Mouse (Mus musculus) lung, embryonic 16.5 days (tissue): ENCODE results near the gene Rptor. TPM values are rescaled to one million over a fixed set of nuclear protein-coding genes. Genes with fewer than 3 reads are reported as not detected.

Experiments used
- ATAC-seq: fragments of 200-750 bp; cut with Nextera tagmentation; 2 replicates; pipeline ENCODE4 v1.8.0; 2017; ENCODE audit warnings: low read depth, mild to moderate bottlenecking, moderate library complexity
- H3K27ac ChIP-seq: fragments of 300-500 bp; sonication (generic); 2 replicates; pipeline ENCODE4 v1.5.1; 2014; ENCODE audit warnings: mild to moderate bottlenecking, control low read depth, low read length
- H3K27me3 ChIP-seq: fragments of 300-500 bp; sonication (generic); 2 replicates; pipeline ENCODE4 v1.6.1; 2014; ENCODE audit warnings: low read depth, low read length, mixed read lengths; ENCODE audit not compliant: control insufficient read depth, insufficient read depth
- H3K36me3 ChIP-seq: fragments of 300-500 bp; sonication (generic); 2 replicates; pipeline ENCODE4 v1.6.1; 2014; ENCODE audit warnings: low read length; ENCODE audit not compliant: control insufficient read depth, insufficient read depth
- H3K4me1 ChIP-seq: fragments of 300-500 bp; sonication (generic); replicated peaks from 2 replicates; pipeline ENCODE4 v1.6.1; 2014; ENCODE audit warnings: low read length, mixed read lengths; ENCODE audit not compliant: control insufficient read depth, insufficient read depth
- H3K4me2 ChIP-seq: fragments of 300-500 bp; sonication (generic); 2 replicates; pipeline ENCODE4 v1.6.1; 2014; ENCODE audit warnings: low read depth, low read length, control low read depth
- H3K4me3 ChIP-seq: fragments of 300-500 bp; sonication (generic); 2 replicates; pipeline ENCODE4 v1.5.1; 2014; ENCODE audit warnings: mild to moderate bottlenecking, low read length, control low read depth
- H3K9ac ChIP-seq: fragments of 300-500 bp; sonication (generic); 2 replicates; pipeline ENCODE4 v1.6.1; 2014; ENCODE audit warnings: low read length, control low read depth
- H3K9me3 ChIP-seq: fragments of 300-500 bp; sonication (generic); 2 replicates; pipeline ENCODE4 v1.6.1; 2016; ENCODE audit warnings: low read length; ENCODE audit not compliant: control insufficient read depth
- WGBS: fragments of 180-500 bp; shearing (Covaris S2); extraction: QIAGEN DNeasy Blood & Tissue Kit; methylation state at CpG from one replicate; pipeline ENCODE4 v1.1.7; 2014; 5-methylcytosine and 5-hydroxymethylcytosine counted together
- polyA plus RNA-seq: library from polyadenylated mRNA; unstranded; fragments of >200 nt; fragmentation: Nextera tagmentation; extraction: Ambion mirVana; gene quantifications from 2 replicates; pipeline ENCODE4 v1.2.1, GENCODE M21; 2015

The Rptor gene
- polyA plus RNA-seq, 1 experiment from 2014 or later, result 7.1 TPM

- Histone ChIP-seq H3K9ac (no peak overlapping the region), H3K9me3 (no peaks in the 10 kb centered on the region), H3K4me3 (no peak overlapping the region), H3K4me1 (no peaks in the 10 kb centered on the region), H3K27ac (no peak overlapping the region), H3K36me3 (no peaks in the 10 kb centered on the region), H3K27me3 (no peaks in the 10 kb centered on the region), H3K4me2 (no peak overlapping the region)
- 54% methylated on average over 5 of the region's 5 CpGs for WGBS
- ATAC-seq, result no peak
Observed at GRCm38 (mm10) chr11:119731382-119731781, 128.7 kb downstream of the Rptor start.

GRCm38 (mm10) chr11:119732362-119732761, 129.7 kb downstream of the Rptor start:
- H3K36me3 ChIP-seq, result no peaks in the 10 kb centered on the region
- no peak overlapping the region for H3K27ac ChIP-seq
- no peaks in the 10 kb centered on the region for H3K9me3 ChIP-seq
- no peak overlapping the region for H3K4me2 ChIP-seq
- no peaks in the 10 kb centered on the region for H3K4me1 ChIP-seq
- 68% methylated on average over 1 of the region's 1 CpGs for WGBS
- no peaks in the 10 kb centered on the region for H3K27me3 ChIP-seq
- ATAC-seq, result no peak
- no peak overlapping the region for H3K9ac ChIP-seq
- H3K4me3 ChIP-seq, result no peak overlapping the region

DNA sequence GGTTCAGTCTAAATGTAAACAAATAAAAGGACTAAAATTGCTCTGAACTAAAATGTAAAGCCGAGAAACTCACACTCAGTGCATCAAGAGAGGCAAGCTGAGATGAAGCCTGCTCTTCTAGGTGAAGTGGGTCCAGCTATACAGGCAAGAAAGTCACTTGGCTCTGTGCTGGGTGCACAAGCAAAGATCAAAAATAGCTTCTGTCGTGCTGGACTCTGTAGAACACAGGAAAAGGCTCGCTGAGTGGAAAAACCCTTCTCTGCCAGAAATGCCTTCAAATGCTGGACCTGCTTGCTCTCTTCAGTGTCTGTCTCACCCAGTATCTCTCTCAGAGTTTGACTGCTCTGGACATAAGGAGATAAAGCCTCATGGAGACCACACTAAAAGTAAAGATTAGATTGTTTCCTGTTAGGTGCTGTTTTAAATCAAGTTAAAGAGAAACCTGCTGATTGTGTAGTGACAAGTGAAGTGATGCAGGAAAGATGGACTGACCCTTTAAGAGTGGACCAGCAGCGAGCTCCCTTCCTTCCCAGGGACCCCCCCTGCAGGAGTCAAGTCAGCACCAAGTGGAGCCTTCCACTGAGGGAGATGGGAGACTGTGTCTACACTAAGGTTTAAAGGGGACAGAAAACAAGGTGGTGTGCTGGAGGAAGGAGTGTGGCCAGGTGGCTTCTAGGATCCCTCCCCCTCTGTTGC, 130.4 kb downstream of the Rptor start:
- H3K9ac ChIP-seq, result no peak overlapping the region
- ATAC-seq, result no peak
- WGBS, result 17% methylated on average over 4 of the region's 4 CpGs

GRCm38 (mm10) chr11:119733657-119733990, 130.9 kb downstream of the Rptor start:
- Histone ChIP-seq H3K27me3 (no peaks in the 10 kb centered on the region), H3K4me2 (no peak overlapping the region), H3K36me3 (no peaks in the 10 kb centered on the region), H3K9me3 (no peaks in the 10 kb centered on the region), H3K4me3 (no peak overlapping the region), H3K9ac (no peak overlapping the region), H3K4me1 (no peaks in the 10 kb centered on the region), H3K27ac (no peak overlapping the region)
- WGBS, result 85% methylated on average over 7 of the region's 7 CpGs
- ATAC-seq, result no peak

More for the DNA sequence above, 130.4 kb downstream of the Rptor start:
- Histone ChIP-seq H3K4me3 (no peak overlapping the region), H3K27ac (no peak overlapping the region), H3K4me2 (no peak overlapping the region), H3K27me3 (no peaks in the 10 kb centered on the region), H3K4me1 (no peaks in the 10 kb centered on the region), H3K36me3 (no peaks in the 10 kb centered on the region), H3K9me3 (no peaks in the 10 kb centered on the region)

DNA sequence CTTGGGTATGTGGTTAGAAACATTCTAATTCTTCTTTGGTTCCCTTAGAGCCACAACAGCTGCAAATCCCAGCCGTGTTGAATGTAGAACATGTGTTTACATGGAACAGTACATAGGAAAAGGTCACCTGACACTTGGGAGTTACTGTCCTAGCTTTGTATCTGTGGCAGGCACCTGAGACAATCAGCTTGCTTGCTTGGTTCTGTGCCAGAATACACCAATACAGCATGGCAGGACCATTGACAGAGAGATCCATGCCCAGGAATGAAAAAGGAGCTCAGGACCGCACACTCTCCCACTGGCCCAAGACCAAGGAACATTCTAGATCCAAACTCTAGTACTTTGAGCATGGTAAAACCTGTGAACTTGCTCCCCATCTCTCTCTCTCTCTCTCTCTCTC, 132.4 kb downstream of the Rptor start:
- no peak overlapping the region for H3K4me3 ChIP-seq
- H3K9me3 ChIP-seq, result no peaks in the 10 kb centered on the region
- no peak overlapping the region for H3K4me2 ChIP-seq
- ATAC-seq, result no peak
- 83% methylated on average over 2 of the region's 2 CpGs for WGBS
- no peaks in the 10 kb centered on the region for H3K36me3 ChIP-seq
- H3K9ac ChIP-seq, result no peak overlapping the region
- H3K4me1 ChIP-seq, result no peaks in the 10 kb centered on the region
- no peaks in the 10 kb centered on the region for H3K27me3 ChIP-seq
- no peak overlapping the region for H3K27ac ChIP-seq

DNA sequence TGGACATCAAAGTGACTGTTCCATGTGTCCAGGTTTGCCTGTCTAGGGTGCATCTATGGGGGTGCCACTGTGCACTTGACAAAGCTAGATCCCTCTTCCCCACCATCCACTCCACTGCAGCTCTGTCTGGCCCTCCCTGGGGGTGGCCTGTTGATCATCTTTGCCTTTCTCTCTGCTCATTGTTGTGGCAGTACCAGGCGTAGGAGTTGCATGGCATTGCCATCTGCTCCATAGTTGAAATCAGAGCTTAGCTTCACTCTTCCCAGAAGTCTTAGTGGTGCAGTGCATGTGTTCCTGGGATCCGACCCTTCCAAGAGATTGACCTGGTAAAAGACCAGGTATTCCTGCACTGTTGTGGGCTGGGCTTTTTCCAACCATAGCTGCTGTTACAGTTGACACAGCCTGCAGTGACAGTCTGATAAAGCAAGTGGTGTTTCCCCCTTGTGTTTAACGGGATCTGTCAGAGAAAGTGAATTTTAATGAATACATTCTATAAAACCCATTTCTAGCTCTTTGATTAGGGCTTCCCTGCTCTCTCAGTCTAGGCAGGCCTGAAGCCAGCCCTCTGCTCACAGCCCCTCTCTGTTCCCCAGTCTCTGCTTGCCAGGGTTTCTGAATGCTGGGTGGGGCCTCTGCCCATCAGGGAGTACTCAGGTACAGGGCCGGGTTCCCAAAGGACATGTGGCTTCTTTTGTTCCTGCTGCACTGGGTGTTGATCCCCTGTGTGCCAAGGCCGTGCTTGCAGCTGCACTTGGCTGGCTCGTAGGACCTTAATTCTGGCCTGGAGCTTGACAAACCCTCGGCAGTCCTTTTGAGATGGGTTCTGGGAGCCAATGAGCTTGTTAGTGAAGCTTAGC, 136.5 kb downstream of the Rptor start:
- Histone ChIP-seq H3K36me3 (no peaks in the 10 kb centered on the region), H3K9ac (no peak overlapping the region), H3K4me1 (no peaks in the 10 kb centered on the region), H3K9me3 (no peaks in the 10 kb centered on the region), H3K4me3 (no peak overlapping the region), H3K27me3 (no peaks in the 10 kb centered on the region), H3K4me2 (no peak overlapping the region), H3K27ac (no peak overlapping the region)
- WGBS, result 73% methylated on average over 7 of the region's 7 CpGs
- ATAC-seq, result no peak

DNA sequence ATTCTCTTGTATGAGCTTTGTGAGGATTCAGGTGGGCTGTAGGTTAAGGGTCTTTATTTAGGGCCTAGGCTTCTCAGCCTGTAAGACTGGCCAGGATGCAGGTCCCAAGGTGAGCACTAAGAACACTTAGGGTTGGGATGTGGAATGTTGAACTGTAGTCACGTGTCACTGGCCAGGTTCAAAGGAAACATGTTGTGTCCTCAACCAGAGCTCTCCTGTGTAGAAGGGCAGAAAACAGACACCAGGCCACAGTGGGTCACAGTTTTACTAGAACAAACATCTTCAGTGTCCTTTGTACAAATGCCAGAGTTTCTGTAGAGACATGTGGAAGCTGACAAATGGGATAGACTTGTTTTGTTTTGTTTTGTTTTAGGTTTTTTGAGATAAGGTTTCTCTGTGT, 138.7 kb downstream of the Rptor start:
- 63% methylated on average over 1 of the region's 1 CpGs for WGBS
- H3K9ac ChIP-seq, result no peak overlapping the region
- no peaks in the 10 kb centered on the region for H3K36me3 ChIP-seq
- no peaks in the 10 kb centered on the region for H3K4me1 ChIP-seq
- H3K4me2 ChIP-seq, result no peak overlapping the region
- H3K4me3 ChIP-seq, result no peak overlapping the region
- no peak overlapping the region for H3K27ac ChIP-seq
- H3K27me3 ChIP-seq, result no peaks in the 10 kb centered on the region
- H3K9me3 ChIP-seq, result no peaks in the 10 kb centered on the region
- ATAC-seq, result no peak

- no peak for ATAC-seq
- H3K4me3 ChIP-seq, result no peak overlapping the region
- no peaks in the 10 kb centered on the region for H3K4me1 ChIP-seq
- H3K9me3 ChIP-seq, result no peaks in the 10 kb centered on the region
- no peaks in the 10 kb centered on the region for H3K27me3 ChIP-seq
- no peak overlapping the region for H3K27ac ChIP-seq
- 69% methylated on average over 4 of the region's 4 CpGs for WGBS
- H3K4me2 ChIP-seq, result no peak overlapping the region
- H3K36me3 ChIP-seq, result no peaks in the 10 kb centered on the region
- H3K9ac ChIP-seq, result no peak overlapping the region
Observed at GRCm38 (mm10) chr11:119744436-119744835, 141.7 kb downstream of the Rptor start.

- no peaks in the 10 kb centered on the region for H3K27me3 ChIP-seq
- ATAC-seq, result no peak
- H3K9me3 ChIP-seq, result no peaks in the 10 kb centered on the region
- no peak overlapping the region for H3K27ac ChIP-seq
- no peak overlapping the region for H3K9ac ChIP-seq
- H3K4me1 ChIP-seq, result no peaks in the 10 kb centered on the region
- no peak overlapping the region for H3K4me2 ChIP-seq
- H3K36me3 ChIP-seq, result no peaks in the 10 kb centered on the region
- WGBS, result 93% methylated on average over 7 of the region's 7 CpGs
- H3K4me3 ChIP-seq, result no peak overlapping the region
Observed at GRCm38 (mm10) chr11:119745333-119745732, 142.6 kb downstream of the Rptor start.
